8 mouse cellular contexts compared by ENCODE assay signal in genomic region chr2:173340044-173340601, GRCm38 (mm10).
DNase-seq lines count a peak whose midpoint lies in the region; ATAC-seq lines count a peak whose summit lies in the region.

No protein-coding gene starts in this region.

- ATAC-seq in kidney, embryonic 15.5 days (replicated peaks; ENCODE audit: low FRiP score): peak; percentile 66
- ATAC-seq in CD4-positive, CD25-positive, alpha-beta regulatory T cell, adult 4 months: no peak

- H3K9ac ChIP-seq in kidney, embryonic 15.5 days: 0 out of 2 replicates have a peak overlapping the region, but pooled peaks have one; percentile 1

- H3K36me3 ChIP-seq in kidney, embryonic 15.5 days: no peaks in the 10 kb centered on the region

- peak overlapping the region; percentile 82 for H3K27ac ChIP-seq in kidney, embryonic 15.5 days

- H3K4me1 ChIP-seq in kidney, embryonic 15.5 days: peaks cover 72% of the 10 kb centered on the region

- no peaks in the 10 kb centered on the region; the same call in 1 of the 2 replicates for H3K9me3 ChIP-seq in kidney, embryonic 15.5 days (replicated peaks)

- H3K27me3 ChIP-seq in kidney, embryonic 15.5 days: peaks cover 34% of the 10 kb centered on the region

- peak overlapping the region; percentile 51 for H3K4me2 ChIP-seq in kidney, embryonic 15.5 days

- WGBS in kidney, embryonic 15.5 days: 6% methylated on average over 26 of the region's 26 CpGs

- DNase-seq in kidney, postnatal 25 days: no peak
- DNase-seq in cerebellum, postnatal 14 days: peak; percentile 53 to 65
- DNase-seq in gastrocnemius, adult 18-20 months (ENCODE audit: low spot score): peak; percentile 46
- DNase-seq in layer of hippocampus, postnatal 14 days (ENCODE audit: low spot score in 2 of 2): peak; percentile 56 to 77
- DNase-seq in neural tube, embryonic 10.5 days (ENCODE audit: extremely low spot score, low spot score): peak; percentile 55
- no peak for DNase-seq in ovary, adult 18-20 months (ENCODE audit: low spot score)

- H3K4me3 ChIP-seq in kidney, embryonic 15.5 days (replicated peaks): peak overlapping the region; percentile 19

Comparison
In these comparisons a context has a peak if more than half of its experiments do, and no peak if none do; other contexts are left out.
1. DNase-seq: peak in cerebellum, postnatal 14 days (2 of 2), gastrocnemius, adult 18-20 months (single experiment), layer of hippocampus, postnatal 14 days (2 of 2) and neural tube, embryonic 10.5 days (single experiment); none in kidney, postnatal 25 days (0 of 2) and ovary, adult 18-20 months (single experiment).